Mouse (Mus musculus) adrenal gland, postnatal 14 days (tissue): ENCODE data around the gene Hspg2. TPM values are rescaled to one million over a fixed set of nuclear protein-coding genes. Genes with fewer than 3 reads are reported as not detected.
A peak's percentile ranks its signal among the peaks of the same experiment; 100 is the strongest.
"Not testable (repeated sequence)": the region's sequence is repeated elsewhere in the genome, so short reads cannot be mapped to it uniquely, and the experiment has no call there.

Experiments
- DNase-seq: peaks from one replicate; pipeline ENCODE4 v3.0.0; 2021; ENCODE audit warnings: mixed read lengths
- long read RNA-seq, 2 experiments: library from polyadenylated mRNA; stranded (forward); transcript quantifications; one replicate each; pipeline ENCODE4 v2.0.0; 2021
- total RNA-seq: library from RNA; stranded (reverse); gene quantifications from 2 replicates; pipeline ENCODE4 v1.2.3, GENCODE M21; 2021

The Hspg2 gene
- 230 and 242 TPM in 2 replicates for total RNA-seq
- long read RNA-seq, experiment 1, partial matches to known transcripts = 14 of 15 reads
- long read RNA-seq, experiment 1, other reads (novel, unspliced or antisense) = 1 of 15 reads
- long read RNA-seq, experiment 2, partial matches to known transcripts = 25 of 28 reads
- long read RNA-seq, experiment 2, other reads (novel, unspliced or antisense) = 2 of 28 reads

DNA sequence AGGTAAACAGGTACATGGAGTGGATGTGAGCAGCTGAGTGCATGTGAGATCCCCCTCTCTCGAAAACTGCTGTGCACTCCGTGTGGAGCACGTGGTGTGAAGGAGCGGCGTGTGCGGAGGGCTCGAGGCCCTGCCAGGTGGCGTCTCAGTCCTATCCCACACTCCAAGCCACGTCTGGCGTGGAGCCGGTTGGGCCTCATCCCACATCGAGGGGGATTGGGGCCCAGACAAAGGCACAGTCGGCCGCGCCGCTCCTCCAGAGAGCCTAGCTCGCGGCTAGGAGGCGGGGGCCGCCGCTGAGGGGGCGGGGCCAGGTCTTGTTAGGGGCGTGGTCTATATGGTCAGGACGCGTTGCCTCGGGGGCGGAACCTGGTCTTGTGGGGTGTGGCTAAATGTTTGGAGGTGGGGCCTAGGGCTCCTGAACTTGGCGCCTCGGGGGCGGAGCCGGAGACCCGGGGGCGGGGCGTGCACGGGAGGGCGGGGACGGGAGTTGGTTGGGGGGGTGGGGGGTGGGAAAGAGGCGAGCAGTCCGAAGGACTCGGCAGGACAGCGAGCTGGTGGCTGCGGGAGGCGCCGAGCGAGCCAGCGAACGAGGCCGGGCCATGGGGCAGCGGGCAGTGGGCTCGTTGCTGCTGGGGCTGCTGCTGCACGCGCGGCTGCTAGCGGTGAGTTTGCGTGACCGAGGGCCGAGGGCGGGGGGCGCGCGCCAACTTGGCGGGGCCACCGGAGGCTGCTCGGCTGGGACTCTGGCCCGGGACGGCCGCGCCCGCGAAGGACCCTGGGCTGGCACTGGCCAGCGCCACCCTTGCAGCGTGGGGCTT, at the start of gene Hspg2:
Hspg2 (plus strand) TSS at position 510 of the 821 bp plus-strand sequence.
- peak; percentile 99 for DNase-seq

DNA sequence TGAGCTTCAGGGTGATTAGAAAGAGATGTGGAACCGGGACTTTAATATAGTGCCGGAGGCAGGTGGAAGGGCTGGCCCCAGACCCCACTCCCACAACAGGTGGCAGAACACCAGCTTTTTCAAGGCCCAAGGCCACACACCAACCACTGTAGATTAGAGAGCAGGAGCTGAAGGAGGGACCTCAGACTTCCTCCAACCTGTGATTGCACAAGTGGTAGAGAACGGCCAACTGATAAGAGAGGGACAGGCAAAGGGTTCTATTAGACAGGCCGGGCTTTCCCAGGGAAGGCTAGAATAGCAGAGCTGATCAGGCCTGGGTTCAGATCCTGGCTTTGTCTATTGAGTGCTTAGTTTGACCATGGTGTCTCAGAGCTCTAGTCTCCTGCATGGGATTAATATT, 38.1 kb upstream of the Hspg2 start, which contains the start of gene Cela3b:
Cela3b (minus strand) TSS at position 39 of the 400 bp plus-strand sequence.
- DNase-seq = no peak

DNA sequence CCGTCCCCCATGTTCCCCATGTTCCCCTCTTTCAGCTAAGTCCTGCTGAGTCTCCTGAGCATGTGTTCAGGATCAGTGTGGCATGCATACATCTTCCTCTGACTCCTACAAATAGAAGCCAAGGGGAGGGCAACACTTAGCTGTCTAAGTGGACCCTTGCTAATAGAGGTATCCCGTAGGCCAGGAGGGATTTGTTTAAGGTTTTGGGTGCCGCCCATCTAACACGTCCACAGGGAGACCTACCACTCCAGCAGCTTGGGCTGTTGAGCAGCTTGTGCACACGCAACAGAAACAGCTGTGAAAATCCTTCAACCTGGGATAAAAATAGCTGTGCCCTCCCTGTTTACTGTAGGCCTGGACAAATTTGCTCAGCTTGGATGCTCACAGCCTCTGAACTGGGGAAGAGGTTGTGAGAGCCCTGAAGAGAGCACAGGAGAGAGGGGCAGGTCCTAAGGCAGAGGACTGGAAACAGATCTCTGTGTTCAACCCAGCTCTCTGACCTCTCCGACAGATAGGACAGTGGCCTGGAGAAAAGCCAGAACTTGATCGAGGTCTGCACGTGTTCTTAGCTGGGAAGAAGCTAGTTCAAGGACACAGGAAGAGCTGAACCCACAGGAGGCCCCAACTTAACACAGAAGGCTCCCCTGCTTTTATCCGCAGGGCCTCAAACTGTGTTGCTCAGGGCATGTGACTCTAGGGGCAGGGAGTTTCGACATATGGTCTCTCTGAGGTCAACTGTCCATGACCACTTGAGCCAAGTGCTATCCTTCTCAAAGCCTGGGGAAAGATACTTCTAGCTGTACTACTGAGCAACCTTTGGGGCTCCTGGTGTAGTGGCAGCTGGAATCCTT, 35.6 kb upstream of the Hspg2 start:
- not testable (repeated sequence) for DNase-seq

DNA sequence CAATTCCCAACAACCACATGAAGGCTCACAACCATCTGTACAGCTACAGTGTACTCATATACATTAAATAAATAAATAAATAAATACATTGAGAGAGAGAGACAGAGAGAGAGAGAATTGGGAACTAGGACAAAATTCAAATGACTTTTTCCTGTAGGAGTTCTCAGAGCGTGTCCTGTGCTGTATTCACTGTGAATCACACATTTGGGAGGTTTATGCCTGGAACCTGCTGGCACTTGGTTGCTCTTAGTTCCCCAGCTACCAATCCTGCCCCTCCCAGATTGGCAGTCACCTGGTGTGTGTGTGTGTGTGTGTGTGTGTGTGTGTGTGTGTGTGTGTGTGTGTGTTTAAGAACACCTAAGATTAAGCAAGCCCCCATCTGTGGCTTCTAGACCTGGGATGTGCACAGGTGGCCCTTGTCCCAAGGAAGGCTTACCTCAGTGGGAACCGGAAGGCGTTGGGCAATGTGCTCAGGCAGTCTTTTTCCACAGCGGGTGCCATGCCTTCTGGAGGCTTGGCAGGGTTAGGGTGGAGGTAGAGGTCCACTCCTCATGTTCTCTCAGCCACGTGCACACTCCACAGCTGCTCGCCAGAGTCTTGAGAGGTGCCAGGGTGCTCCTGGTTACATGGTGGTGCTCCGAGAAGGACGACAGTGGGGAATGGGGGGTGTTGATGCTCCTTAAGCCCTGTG, 31.4 kb upstream of the Hspg2 start:
- DNase-seq = no peak

DNA sequence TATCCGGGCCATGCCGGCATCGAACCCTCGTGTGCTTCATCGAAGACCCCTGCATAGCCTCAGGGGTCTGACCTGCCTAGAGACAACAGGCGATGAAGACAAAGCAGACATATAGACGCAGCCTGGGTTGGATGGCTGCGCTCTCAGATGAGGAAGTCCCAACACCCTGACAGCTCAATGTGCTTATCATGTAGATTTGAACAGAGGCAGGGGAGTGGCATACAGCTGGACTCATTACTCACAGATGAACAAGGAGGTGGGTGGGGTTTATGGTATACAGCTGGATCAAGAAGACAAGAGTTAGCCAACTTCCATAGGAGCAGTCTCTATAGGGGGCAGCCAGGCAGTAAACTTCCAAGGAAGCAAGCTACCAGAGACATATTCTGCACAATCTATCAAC, 29.7 kb upstream of the Hspg2 start:
- DNase-seq = no peak

DNA sequence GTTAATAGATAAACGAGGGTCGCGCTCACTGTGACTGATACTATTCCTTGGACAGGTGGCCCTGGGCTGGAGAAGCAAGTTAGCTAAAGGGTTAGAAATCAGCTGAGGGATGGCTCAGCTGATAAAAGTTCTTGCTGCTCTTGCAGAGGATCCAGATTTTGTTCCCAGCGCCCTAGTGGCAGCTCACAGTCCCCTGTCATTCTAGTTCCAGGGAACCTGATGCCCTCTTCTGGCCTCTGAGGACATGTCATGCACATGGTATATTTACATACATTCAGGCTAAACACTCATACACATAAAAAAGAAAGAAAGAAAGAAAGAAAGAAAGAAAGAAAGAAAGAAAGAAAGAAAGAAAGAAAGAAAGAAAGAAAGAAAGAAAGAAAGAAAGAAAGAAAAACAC, 27.2 kb upstream of the Hspg2 start:
- DNase-seq = no peak

DNA sequence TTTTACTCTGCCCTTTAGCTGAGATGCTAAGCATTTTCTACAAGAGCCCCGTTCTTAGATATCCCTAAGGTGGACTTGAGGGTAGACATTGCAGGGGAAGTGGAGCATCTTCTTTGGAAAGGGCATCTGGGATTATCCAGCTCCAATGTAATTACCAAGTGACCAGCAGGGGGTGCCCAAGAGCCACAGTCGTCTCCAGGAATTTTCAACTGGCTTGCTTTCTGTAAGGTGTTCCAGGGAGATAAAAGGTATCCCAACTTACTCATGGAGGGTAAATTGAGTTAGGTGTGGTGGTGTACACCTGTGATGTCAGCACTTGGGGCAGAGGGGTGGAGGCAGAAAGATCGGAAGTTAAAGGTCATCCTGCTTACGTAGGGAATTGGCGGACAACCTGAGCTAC, 24.9 kb upstream of the Hspg2 start:
- DNase-seq = peak; percentile 86

DNA sequence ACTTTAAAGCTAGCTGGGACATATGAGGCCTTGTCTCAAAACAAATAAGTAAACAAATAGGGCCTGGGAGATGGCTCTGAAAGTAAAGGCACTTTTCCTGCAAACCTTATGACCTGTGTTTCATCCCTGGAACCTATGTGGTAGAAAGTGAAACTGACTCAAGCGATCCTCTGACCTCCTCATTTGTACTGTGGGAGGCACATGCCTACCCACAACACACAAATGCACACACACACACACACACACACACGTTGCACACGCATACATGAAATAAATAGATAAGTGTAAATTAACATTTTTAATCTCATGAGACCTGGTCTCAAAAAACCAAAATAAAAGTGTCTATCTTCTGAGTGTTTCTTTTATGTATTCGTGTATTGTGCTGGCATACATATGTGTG, 22.7 kb upstream of the Hspg2 start:
- no peak for DNase-seq

DNA sequence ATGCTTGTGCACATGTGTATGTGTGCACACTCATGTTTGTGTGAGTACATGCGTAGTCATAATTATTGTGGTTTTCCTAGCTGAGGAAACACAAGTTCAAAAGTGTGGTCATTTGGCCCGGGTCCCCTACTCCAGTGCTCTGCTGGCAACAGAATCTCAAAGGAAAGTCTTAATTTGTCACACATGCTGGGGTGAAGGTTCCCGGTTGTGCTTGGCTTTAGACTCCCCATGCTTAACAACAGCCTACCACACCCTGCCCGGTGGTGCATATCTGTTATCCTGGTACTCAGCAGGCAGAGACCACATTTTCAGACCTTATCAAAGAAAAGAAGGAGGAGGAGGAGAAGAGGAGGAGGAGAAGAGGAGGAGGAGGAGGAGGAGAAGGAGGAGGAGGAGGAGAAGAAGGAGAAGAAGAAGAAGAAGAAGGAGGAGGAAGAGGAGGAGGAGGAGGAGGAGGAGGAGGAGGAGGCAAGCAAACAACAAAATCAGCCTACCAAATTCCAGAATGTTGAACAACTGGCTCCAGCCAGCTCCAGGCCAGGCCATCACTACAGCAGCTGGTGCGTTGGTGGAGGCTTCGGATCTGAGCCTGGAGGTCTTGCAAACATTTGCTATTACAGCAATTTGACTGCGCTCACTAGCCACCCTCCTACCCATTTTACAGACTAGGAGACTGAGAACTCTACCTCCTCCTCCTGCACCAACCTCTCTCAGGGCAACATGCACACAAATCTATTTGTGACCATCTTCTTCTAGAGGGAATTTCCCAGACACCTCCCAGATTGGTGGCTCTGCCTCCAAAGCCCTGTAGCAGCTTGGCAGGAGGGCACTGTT, 21.0 kb upstream of the Hspg2 start:
- no peak for DNase-seq

DNA sequence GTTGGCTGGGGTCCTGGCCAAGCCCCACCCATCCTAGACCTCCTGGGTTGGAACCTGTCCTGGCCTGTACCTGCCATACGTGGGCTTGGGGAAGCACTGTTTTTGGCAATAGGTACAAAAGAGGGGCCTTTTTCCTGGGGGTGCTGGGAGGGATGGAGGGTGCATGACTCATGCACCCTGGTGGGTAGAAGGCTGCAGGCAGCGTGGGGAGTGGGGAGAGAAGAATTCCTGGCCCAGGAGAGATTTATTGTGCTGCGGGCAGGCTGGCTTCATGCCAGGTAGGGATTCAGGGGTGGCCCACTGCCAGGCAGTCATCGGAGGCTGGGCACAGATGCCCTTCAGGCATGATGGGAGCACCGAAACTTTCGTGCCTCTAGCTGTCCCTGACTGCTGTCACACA, 20.4 kb upstream of the Hspg2 start:
- DNase-seq = peak; percentile 85

DNA sequence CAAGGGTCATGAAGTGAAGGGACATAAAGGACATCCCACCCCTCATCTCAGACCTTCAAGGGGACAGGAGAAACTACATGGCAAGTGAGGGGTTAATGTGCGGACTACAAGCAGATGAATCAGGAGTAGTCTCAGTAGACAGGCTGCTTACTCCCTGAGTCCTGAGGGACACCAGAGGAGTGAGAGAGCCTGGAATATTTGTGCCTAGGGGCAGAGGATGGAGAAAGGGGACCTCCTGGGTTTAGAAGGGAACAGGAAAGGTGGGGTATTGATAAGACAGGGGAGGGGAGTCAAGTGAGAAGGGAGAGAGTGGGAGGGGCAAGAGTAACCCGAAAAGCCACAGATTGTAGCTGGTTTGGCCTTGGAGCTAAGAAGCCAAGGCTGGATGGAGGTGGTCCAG, 19.9 kb upstream of the Hspg2 start:
- DNase-seq = no peak

DNA sequence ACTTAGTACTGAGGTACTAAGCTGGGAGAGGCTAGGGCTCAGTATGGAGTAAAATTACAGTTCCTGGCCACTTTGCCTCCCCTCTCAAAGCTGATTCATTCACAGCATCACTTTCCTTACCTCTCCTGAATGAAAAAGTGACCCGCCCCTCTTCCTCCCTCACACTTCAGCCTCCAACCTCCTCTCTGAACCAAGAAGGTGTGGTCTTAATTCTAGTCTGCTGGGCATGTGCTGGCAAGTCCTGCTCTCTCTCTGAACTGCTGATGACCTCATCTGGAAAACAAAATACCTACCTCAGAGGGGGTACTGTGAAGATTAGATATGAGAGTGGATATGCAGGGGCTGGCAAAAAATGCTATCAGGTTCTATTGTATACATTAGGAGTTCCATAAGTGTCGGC, 19.4 kb upstream of the Hspg2 start:
- DNase-seq = no peak

DNA sequence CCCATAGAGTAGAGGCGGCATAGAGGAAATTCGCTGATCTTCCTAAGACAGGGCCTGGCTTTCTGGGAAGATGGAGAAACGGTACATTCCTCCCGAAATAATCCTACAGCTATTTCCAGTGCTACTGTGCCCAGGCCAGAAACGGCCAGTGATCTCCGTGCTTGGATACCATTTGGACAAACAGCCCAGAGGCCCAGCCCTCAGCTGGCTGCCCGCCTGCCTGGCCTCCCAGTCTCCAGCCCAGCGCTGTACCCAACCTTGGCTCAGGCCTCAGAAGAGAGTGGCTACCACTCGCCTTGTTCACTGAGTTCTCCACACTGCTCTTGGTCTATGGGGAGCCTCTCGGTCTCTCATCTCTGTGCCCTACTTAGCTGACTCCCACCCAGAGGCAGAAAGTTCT, 18.9 kb upstream of the Hspg2 start:
- DNase-seq = peak; percentile 31

DNA sequence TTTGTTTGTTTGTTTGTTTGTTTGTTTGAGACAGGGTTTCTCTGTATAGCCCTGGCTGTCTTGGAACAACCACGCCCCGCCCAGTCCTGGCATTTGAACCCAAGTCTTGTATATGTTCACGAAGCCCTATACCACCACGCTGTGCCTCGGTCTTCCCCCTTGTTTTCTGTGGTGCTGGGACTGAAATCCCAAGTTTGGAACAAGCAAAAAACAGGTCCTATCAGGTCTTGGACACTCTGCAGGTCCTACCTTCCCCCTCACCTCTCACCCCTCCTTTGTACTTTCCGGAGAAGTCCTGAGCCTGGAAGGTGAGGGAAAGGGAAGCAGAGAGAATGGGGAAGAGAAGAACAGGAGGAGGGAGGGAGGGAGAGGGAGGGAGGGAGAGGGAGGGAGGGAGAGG, 16.4 kb upstream of the Hspg2 start:
- DNase-seq = no peak

DNA sequence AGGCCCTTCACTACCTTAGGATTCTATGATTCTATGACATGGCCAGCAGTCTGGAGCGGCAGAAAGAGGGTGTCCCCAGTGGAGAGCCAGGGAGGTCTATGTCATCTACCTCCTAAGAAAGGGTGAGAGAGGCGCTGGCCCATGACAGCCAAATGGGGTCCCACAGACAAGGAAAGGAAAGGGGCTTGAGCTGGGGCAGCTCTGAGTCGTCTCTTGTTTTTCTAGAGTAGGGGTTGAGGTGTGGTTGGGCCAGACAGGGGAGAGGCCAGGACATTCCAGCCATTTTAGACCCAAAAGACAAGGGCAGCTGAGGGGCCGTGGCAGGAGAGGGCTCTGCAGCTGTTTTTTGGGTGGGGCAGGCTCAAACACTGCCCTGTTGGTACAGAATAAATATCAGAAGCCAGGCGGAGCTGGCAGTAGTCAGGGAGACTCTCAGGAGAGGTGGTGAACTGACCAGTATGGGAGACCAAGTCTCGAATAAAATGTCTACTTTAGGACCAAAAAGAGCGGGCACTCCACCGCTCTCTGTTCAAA, 15.3 kb upstream of the Hspg2 start, which contains the start of gene 1700013G24Rik:
1700013G24Rik (plus strand) TSS at position 51 of the 534 bp plus-strand sequence.
- DNase-seq = no peak

DNA sequence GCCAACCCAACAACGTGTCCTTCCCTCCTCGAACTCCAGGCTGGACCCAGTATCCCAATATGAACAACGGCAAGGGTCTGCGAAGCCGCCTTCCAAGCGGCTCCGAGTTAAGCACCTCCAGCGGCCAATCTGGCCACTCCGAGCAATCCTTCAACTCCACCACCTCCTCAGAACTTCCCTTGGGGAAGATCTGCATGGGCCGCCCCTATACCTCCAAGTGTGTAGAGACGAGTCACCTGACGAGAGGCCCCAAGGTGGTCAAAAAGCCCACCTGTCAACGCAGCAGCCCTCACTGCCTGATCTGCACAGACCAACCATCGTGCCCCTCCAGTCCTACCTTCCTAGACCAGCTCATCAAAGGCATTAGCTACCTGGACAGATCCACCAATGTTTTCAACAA, 14.0 kb upstream of the Hspg2 start:
- no peak for DNase-seq

DNA sequence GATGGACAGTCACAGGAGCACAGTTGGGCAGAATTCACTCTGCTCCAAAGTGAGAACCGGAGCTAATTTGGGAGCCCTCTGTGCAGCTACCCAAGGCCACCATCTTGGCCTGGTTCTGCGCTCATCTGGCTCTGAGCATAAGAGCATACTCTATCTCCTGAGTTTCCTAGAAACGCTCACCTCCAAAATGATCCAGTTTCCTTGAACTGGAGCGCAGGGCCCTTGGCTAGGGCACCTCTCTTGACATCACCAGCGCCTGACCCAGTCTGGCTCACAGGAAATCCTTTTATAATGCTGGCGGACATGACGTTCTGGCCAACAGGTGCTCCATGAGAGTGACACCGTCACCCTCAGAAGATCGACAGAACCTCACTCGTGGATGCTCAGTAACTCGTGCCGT, 12.0 kb upstream of the Hspg2 start:
- DNase-seq = no peak

DNA sequence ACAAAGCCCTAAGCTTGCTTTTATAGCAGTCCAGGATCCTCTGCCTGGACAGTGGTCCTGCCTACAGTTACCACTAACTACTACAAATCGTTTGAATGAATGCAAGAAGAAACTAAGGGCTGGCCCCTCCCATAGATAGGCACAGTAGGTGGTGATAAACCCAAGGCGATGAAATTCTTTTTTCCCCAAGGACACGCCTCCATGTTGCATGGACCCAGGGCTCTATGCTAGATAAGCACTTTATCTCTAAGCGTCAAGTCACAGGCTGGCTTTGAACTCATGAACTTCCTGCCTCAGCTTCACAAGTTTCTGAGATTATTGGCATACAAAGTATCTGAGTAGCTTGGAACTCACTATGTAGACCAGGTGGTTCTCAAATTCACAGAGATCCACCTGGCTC, 11.3 kb upstream of the Hspg2 start:
- DNase-seq = no peak

DNA sequence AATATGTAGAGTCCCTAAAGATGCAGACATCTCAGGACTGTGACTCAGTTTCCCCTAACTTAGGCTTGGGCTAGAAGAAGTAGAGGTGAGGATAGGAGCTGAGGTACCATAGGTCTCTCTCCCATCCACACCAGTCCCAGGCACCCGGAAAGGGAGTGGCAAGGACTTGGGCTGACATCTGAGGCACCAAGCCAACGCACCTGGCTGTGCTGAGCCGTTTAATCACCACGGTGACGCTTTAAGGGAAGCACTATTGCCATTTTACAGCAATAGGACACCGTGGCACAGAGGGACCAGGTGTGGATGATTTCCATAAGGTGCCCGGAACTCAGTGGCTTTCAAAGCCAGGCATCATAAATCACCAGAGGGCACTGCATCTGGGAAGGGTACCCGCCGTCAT, 10.3 kb upstream of the Hspg2 start:
- DNase-seq = no peak

DNA sequence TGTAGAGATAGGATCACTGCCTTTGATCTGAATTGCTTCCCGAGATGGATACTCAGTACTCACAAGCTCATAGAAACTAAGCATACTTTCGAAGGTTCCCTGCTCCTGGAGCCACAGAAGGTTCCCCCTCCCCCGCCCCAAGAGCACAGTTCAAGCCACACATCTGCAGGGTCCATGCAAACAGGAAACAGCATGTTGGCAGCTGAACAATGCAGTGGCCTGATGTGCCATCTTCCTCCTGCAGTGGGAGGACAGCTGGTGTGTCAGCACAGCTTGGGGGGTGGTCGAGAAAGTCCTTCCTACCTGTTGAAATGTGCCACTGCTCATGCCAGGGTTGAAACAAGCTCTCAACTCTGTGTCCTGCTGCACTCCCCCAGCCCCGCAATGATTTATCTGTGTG, 9.7 kb upstream of the Hspg2 start:
- DNase-seq = no peak

DNA sequence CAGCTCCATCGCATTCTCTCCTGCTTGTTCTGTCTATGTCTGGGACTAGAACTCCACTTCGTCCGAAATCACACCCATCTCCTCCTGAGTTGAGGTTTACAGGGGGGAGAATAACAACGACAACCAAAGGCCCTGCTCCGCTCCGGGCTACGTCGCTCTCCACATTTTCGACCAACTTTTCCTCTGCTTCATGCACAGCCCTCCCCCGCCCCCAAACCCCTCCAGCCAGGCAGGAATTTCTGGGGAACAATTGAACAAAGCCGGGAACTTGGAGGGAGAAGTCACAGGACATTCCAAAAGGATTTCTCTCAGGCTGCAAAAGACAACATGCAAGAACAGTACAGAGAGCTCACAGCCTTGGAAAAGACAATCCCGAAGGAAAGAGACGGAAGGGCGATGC, 7.9 kb upstream of the Hspg2 start:
- no peak for DNase-seq
